In genomic region chr1:69397676-69398075, GRCm38 (mm10) we compare ENCODE assay signal across 20 mouse cellular contexts.
"Had no signal": no experiment of that assay in that cellular context is flagged by ENCODE, and none has a peak within 500 bp of the region (broad histone marks: within the 10 kb centered on the region; RNA-seq: fewer than 3 reads in every experiment).

No protein-coding gene starts in this region.

- H3K4me3 ChIP-seq: lung, embryonic 15.5 days; megakaryocyte, embryonic 14.5 days; midbrain, embryonic 13.5 days; midbrain, embryonic 15.5 days; neural tube, embryonic 13.5 days; neural tube, embryonic 15.5 days had no signal

- DNase-seq: lung, adult 2 months; lung, postnatal 14 days; lung, postnatal 36 days; retina, postnatal 1 day; right cerebral cortex, adult 18-20 months; right cerebral cortex, postnatal 25 days; right cerebral cortex, postnatal 4 days; spleen, adult 18-20 months; thymus, adult 18-20 months; thymus, postnatal 14 days; thymus, postnatal 36 days had no signal

- H3K36me3 ChIP-seq: lung, embryonic 15.5 days; midbrain, embryonic 13.5 days; midbrain, embryonic 15.5 days; neural tube, embryonic 13.5 days; neural tube, embryonic 15.5 days had no signal

- H3K4me1 ChIP-seq: lung, embryonic 15.5 days; megakaryocyte, embryonic 14.5 days; midbrain, embryonic 13.5 days; midbrain, embryonic 15.5 days; neural tube, embryonic 13.5 days; neural tube, embryonic 15.5 days had no signal

- H3K4me2 ChIP-seq: lung, embryonic 15.5 days; midbrain, embryonic 11.5 days; midbrain, embryonic 13.5 days; midbrain, embryonic 15.5 days; neural tube, embryonic 13.5 days; neural tube, embryonic 15.5 days had no signal

- ATAC-seq: lung, postnatal 0 days; midbrain, embryonic 13.5 days; midbrain, embryonic 15.5 days had no signal

- H3K27me3 ChIP-seq: lung, embryonic 15.5 days; megakaryocyte, embryonic 14.5 days; midbrain, embryonic 13.5 days; midbrain, embryonic 15.5 days; neural tube, embryonic 13.5 days; neural tube, embryonic 15.5 days had no signal

- H3K9ac ChIP-seq: lung, embryonic 15.5 days; midbrain, embryonic 13.5 days; midbrain, embryonic 15.5 days; neural tube, embryonic 13.5 days; neural tube, embryonic 15.5 days had no signal

- H3K27ac ChIP-seq: lung, embryonic 15.5 days; macrophage; midbrain, embryonic 13.5 days; midbrain, embryonic 15.5 days; neural tube, embryonic 13.5 days; neural tube, embryonic 15.5 days had no signal
